Mouse (Mus musculus) lung, adult 2 months (tissue): Measurements from ENCODE around the gene Gm17349. TPM values are rescaled to one million over a fixed set of nuclear protein-coding genes. Genes with fewer than 3 reads are reported as not detected.
"Not testable (repeated sequence)": the region's sequence is repeated elsewhere in the genome, so short reads cannot be mapped to it uniquely, and the experiment has no call there.

Experiments used
- DNase-seq: peaks from one replicate; pipeline ENCODE4 v3.0.0; 2022
- H3K4me1 ChIP-seq: fragments of 200-500 bp; 2 replicates; pipeline ENCODE4 v1.6.1; 2011; ENCODE audit warnings: low read length; ENCODE audit not compliant: control insufficient read depth, insufficient read depth
- H3K4me3 ChIP-seq: fragments of 200-500 bp; replicated peaks from 2 replicates; pipeline ENCODE3; 2011; ENCODE audit warnings: low read depth, mild to moderate bottlenecking, control low read depth, low read length; ENCODE audit errors: extremely low read depth
- CTCF ChIP-seq: fragments of 200-500 bp; IDR thresholded peaks from 2 replicates; pipeline ENCODE4 v1.5.1; 2011; ENCODE audit warnings: mild to moderate bottlenecking, low read length, control low read depth; ENCODE audit not compliant: insufficient read depth
- POLR2A ChIP-seq: fragments of 200-500 bp; IDR thresholded peaks from 2 replicates; pipeline ENCODE4 v1.6.1; 2011; ENCODE audit warnings: low read depth, mild to moderate bottlenecking, control low read depth, low read length, borderline replicate concordance; ENCODE audit errors: extremely low read depth
- WGBS: fragments of 180-500 bp; shearing (Covaris S2); methylation state at CpG from one replicate; pipeline ENCODE4 v1.1.7; 2018; 5-methylcytosine and 5-hydroxymethylcytosine counted together
- polyA plus RNA-seq: library from polyadenylated mRNA; depleted of rRNA; stranded (reverse); fragments of >200 nt; gene quantifications from 2 replicates; pipeline ENCODE4 v1.2.3, GENCODE M21; 2012

The Gm17349 gene
- polyA plus RNA-seq, 1 experiment, result not detected

DNA sequence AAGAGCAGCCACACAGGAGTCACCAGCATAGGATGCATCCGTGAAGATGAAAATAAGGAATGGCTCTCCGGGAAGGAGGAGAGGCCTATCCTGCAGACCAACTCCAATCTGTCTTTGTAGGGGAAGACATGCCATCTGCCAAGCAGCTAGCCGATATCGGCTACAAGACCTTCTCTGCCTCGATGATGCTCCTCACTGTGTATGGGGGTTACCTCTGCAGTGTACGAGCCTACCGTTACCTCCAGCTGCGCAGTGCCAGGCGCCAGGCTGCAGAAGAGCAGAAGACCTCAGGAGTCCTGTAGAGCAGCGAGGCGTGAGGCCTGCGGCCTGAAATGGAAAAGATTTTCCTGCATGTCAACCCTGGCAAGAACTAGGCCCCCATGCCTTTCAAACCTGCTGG, 22.2 kb upstream of the Gm17349 start:
- Histone ChIP-seq H3K4me1 (peaks cover 17% of the 10 kb centered on the region), H3K4me3 (no peak overlapping the region)
- no peak for TF ChIP-seq CTCF
- no peak for TF ChIP-seq POLR2A
- no peak for DNase-seq
- WGBS, result 95% methylated on average over 12 of the region's 12 CpGs

DNA sequence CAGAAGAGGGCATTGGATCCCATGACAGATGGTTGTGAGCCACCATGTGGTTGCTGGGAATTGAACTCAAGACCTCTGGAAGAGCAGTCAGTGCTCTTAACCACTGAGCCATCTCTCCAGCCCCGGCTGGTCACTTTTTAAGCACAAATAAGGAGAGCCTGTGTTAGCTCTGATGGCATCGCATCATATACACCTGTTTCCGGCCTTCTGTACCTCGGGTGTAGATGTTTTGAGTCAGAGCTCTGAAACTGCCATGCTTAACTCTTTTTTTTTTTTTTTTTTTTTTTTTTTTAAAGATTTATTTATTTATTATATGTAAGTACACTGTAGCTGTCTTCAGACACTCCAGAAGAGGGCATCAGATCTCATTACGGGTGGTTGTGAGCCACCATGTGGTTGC, 21.7 kb upstream of the Gm17349 start:
- not testable (repeated sequence) for H3K4me3 ChIP-seq, DNase-seq
- 93% methylated on average over 5 of the region's 5 CpGs for WGBS
- H3K4me1 ChIP-seq, result peaks cover 17% of the 10 kb centered on the region

DNA sequence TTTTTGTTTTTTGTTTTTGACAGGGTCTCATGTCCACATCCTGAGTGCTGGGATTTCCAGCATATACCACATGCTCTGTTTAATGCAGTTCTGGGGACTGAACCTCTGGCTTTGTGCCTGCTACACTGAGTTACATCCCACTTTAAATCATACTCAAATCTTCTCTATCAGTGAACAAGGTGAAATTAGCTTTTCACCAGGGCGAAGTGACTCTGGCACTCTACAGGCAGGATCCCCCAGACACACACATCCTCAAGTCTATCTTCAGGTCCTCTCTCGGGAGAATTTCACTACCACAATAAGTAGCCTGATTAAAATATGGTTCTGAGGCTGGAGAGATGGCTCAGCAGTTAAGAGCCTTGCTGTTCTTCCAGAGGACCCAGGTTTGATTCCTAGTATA, 21.3 kb upstream of the Gm17349 start:
- WGBS, result 55% methylated on average over 2 of the region's 2 CpGs
- no peak overlapping the region for H3K4me3 ChIP-seq
- TF ChIP-seq POLR2A (no peak), CTCF (no peak)
- no peak for DNase-seq
- peaks cover 17% of the 10 kb centered on the region for H3K4me1 ChIP-seq

DNA sequence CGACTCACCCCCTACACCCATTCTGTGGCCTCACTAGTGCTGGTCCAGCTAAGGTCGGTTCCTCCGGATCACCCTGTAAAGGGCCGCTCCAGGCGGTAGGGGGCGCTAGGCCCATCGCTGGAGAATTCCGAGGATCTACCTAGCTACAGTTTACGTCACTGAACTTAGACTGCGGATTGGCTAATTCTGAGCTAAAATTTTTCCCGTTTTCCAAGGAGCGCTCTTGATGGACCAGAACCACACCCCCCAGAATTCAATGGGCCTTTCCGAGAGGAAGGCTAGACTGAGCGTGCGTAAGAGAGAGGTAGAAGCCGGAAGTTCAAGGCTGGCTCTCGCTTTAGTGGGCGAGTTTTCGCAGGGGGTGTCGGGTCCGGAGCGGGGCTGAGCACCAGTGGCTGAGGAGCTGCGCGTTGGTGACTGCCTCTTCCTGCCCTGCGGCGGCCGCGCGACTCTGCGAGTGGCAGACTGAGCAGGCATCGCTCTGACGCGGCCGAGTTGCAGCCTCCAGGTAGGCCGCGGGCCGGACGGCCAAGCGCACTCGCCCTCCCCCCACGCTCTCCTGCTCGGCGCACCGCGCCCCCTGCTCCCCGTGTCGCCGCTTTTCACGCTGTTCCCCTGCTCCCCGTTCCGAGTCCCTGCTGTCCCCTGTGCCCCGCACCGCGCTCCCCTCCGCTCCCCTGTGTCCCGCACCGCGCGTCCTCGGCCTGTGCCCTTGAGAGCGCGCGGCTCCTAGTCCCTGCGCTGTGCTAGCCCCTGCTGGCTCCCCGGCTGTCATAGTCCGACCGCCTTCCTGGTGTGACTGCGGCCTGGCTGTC, 20.3 kb upstream of the Gm17349 start, which contains the start of gene Cox14:
Cox14 (plus strand) TSS at position 278 of the 815 bp plus-strand sequence.
- DNase-seq, result peak; percentile 92
- TF ChIP-seq POLR2A, result peak; percentile 86; the same call in 1 of the 2 replicates
- TF ChIP-seq CTCF, result peak; percentile 84
- under 1% methylated on average over 68 of the region's 68 CpGs for WGBS
- H3K4me3 ChIP-seq, result peak within 1 kb of the TSS; percentile 80
- peaks cover 17% of the 10 kb centered on the region for H3K4me1 ChIP-seq

DNA sequence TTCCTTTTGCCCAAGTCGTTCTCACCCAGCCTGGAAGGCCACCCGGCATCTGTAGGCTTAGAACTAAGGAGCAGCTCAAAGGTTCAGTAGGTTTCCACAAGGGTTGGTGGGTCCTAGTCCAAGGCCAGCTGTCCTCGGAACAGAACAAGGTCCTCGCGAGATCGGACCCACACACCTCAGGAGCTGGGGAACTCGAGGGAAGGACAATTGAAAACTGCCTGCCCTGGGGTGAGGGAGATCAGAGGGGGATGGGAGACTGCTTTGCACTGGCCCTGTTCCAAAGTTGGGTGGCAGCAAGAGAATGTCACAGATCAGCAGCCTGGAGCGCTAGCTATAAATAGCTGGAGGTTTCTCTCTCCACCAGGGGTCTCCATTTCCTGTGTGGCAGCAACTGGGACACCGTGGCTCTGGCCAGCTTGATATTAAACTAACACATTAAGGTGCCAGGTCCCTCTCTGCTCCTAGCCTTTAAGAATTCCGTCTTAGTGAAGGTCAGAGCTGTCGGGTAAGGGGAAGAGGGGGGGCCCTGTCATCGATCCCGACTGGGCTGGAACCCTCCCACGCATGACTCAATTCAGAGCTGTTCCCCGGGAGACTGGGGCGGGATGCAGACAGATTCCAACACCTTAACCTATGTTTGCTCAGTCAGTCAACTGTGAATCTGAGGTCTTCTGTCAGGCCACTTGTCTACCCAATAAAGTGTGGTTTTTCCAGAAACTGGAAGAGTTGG, 19.2 kb upstream of the Gm17349 start:
- peak; percentile 64 for DNase-seq

DNA sequence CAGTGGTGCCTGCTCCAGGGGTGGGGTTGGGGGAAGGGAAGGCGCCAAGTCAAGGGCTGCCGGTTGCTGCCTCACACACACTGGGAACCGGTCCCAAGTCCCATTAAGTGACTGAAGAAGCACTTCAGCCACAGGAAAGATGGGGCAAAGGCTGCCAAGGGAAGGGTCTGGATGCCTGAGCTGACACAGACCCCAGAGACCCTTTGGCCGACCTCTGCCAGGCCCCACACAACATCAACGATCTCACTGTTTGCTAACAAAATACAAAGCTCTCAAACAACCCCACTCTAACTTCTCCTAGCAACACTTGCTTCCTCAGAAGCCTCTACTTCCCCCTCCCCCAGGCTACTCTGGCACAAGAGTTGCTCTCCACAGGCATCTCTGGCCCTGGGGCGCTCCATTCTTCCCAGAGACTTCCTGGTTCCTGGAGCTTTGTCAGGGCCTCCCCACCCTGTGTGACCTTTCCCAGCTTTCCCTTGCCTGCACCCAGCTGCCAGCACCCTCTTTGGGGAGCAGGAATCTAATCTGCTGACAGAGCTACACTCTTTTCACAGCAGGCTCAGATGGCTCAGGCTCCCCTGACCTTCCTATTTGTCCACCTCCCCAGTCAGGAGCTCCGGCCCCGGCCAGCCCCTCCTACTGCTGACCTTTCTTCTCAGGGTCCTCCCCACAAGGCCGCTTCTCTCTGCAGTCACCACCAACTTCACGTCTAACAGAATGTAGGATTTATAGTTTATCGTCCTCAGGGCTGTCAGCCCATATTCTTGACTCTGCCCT, 18.4 kb upstream of the Gm17349 start:
- WGBS, result 14% methylated on average over 11 of the region's 11 CpGs
- peak; percentile 66 for DNase-seq

More for the DNA sequence above, 19.2 kb upstream of the Gm17349 start:
- Histone ChIP-seq H3K4me3 (no peak overlapping the region), H3K4me1 (peaks cover 17% of the 10 kb centered on the region)
- peak; percentile 41; the same call in 1 of the 2 replicates for TF ChIP-seq CTCF
- TF ChIP-seq POLR2A, result no peak
- WGBS, result 5% methylated on average over 16 of the region's 16 CpGs

DNA sequence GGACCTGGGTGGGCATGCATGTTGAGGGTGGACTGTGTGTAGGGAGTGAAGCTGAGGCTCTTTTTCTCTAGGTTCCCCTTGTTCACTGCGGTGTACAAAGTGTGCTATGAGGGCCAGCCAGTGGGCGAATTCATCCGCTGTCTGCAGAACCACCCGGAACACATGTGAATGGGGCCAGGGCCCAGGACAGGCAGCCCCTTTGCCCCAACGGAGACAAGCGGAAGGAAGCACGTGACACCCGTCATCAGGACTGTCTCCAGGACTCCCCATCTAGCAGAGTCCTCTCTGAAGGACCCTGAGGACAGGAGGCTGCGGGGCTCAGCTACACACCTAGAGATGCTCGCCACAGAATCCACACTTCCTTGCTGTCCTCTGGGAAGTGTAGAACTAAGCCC, 17.8 kb upstream of the Gm17349 start:
- no peak overlapping the region for H3K4me3 ChIP-seq
- 57% methylated on average over 10 of the region's 10 CpGs for WGBS
- no peak for DNase-seq
- no peak for TF ChIP-seq CTCF
- TF ChIP-seq POLR2A, result no peak
- peaks cover 17% of the 10 kb centered on the region for H3K4me1 ChIP-seq

More for the DNA sequence above, 18.4 kb upstream of the Gm17349 start:
- Histone ChIP-seq H3K4me3 (no peak overlapping the region), H3K4me1 (peaks cover 17% of the 10 kb centered on the region)
- TF ChIP-seq POLR2A (peak; percentile 34; the same call in 1 of the 2 replicates), CTCF (no peak)

DNA sequence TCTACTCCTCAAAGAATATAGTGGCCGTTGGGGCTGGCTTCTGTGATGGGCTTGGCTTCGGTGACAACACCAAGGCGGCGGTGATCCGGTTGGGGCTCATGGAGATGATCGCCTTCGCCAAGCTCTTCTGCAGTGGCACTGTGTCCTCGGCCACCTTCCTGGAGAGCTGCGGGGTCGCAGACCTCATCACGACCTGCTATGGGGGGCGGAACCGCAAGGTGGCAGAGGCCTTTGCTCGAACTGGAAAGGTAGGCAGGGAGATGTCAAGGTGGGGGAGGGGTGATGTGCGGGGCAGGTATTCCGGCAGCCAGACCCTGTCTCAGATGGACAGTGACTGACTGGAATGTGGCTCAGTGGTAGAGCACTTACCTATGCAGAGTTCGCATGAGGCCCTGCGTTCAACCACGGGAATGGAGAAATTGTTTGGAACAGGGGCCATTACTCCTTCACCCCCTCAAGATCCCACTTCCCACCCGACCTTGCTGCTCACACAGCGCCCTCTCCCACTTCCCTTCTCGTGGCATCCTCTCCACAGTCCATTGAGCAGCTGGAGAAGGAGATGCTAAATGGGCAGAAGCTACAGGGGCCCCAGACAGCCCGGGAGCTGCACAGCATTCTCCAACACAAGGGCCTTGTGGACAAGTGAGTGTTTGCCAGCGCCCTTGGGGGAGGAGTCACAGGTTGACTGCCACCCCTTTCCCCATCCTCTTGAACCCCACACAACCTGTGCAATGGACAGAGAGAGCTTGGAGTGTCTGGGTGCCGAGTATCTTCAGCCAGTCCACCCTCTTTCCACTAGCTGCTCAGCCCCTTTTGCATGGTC, 16.8 kb upstream of the Gm17349 start:
- H3K4me3 ChIP-seq, result no peak overlapping the region
- TF ChIP-seq CTCF, result no peak
- TF ChIP-seq POLR2A, result no peak
- DNase-seq, result no peak
- 80% methylated on average over 25 of the region's 25 CpGs for WGBS
- peaks cover 17% of the 10 kb centered on the region for H3K4me1 ChIP-seq
